In the genomic region with DNA sequence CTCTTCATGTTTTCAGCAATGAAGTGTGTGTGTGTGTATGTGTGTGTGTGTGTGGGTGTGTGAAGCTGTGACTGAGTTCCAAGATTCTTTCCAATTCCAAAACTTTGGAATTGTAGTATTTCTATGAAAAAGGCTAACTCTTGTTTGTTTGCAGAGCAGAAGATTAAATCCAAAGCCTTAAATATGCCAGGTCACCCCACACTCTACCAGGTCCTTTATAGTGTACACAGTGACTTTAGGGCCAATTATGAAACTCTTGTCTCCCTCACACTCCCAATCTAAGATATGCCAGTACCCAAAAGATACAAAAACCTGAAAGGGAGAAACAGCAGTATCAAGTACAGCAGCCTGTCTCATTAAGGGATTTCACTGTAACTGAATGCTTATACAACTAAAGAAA, we compare ENCODE assay signal across 24 mouse cellular contexts. TPM values are rescaled to one million over a fixed set of nuclear protein-coding genes. Genes with fewer than 3 reads are reported as not detected.
DNase-seq lines count a peak whose midpoint lies in the region; ATAC-seq lines count a peak whose summit lies in the region.
"Had no signal": no experiment of that assay in that cellular context is flagged by ENCODE, and none has a peak within 500 bp of the region (broad histone marks: within the 10 kb centered on the region; RNA-seq: fewer than 3 reads in every experiment).

No protein-coding gene starts in this region.

- H3K9me3 ChIP-seq in heart, embryonic 12.5 days (replicated peaks): no peaks in the 10 kb centered on the region
- H3K9me3 ChIP-seq in heart, embryonic 10.5 days: no peaks in the 10 kb centered on the region
- H3K9me3 ChIP-seq in hindbrain, embryonic 13.5 days: no peaks in the 10 kb centered on the region
- H3K9me3 ChIP-seq in hindbrain, embryonic 10.5 days: no peaks in the 10 kb centered on the region
- H3K9me3 ChIP-seq in midbrain, embryonic 16.5 days (replicated peaks; ENCODE audit: control insufficient read depth, low read length, poor library complexity, severe bottlenecking): no peaks in the 10 kb centered on the region
- no peaks in the 10 kb centered on the region for H3K9me3 ChIP-seq in midbrain, embryonic 11.5 days (ENCODE audit: control insufficient read depth, low read length)
- H3K9me3 ChIP-seq in neural tube, embryonic 15.5 days (replicated peaks): no peaks in the 10 kb centered on the region
- H3K9me3 ChIP-seq: forebrain, embryonic 10.5 days; liver, embryonic 15.5 days; lung, embryonic 15.5 days; midbrain, embryonic 10.5 days; stomach, embryonic 15.5 days had no signal

- no peak for DNase-seq in heart, embryonic 10.5 days (ENCODE audit: low spot score)
- DNase-seq in hindbrain, embryonic 10.5 days (ENCODE audit: low spot score): no peak
- no peak for DNase-seq in midbrain, embryonic 11.5 days (ENCODE audit: low spot score, missing footprints)
- DNase-seq in cerebellum, adult 11 months: no peak
- DNase-seq: adrenal gland, adult 2 months; cerebellum, adult 11-12 months; cerebellum, postnatal 10 days; kidney, adult 18-20 months; kidney, postnatal 4 days; right cerebral cortex, adult 18-20 months; right cerebral cortex, postnatal 4 days; thymus, postnatal 25 days had no signal

- 0 out of 2 replicates have a peak overlapping the region, but pooled peaks have one; percentile 30 for H3K9ac ChIP-seq in heart, embryonic 12.5 days
- H3K9ac ChIP-seq in hindbrain, embryonic 13.5 days: no peak overlapping the region
- no peak overlapping the region for H3K9ac ChIP-seq in midbrain, embryonic 16.5 days (ENCODE audit: low read depth, low read length)
- no peak overlapping the region for H3K9ac ChIP-seq in midbrain, embryonic 11.5 days (ENCODE audit: low read length)
- H3K9ac ChIP-seq in neural tube, embryonic 15.5 days (replicated peaks): no peak overlapping the region
- H3K9ac ChIP-seq: liver, embryonic 15.5 days; lung, embryonic 15.5 days; stomach, embryonic 15.5 days had no signal

- peaks cover 2% of the 10 kb centered on the region; the same call in 1 of the 2 replicates for H3K36me3 ChIP-seq in heart, embryonic 12.5 days
- no peaks in the 10 kb centered on the region for H3K36me3 ChIP-seq in heart, embryonic 10.5 days
- H3K36me3 ChIP-seq in hindbrain, embryonic 13.5 days: no peaks in the 10 kb centered on the region
- peaks cover 3% of the 10 kb centered on the region; the same call in 1 of the 2 replicates for H3K36me3 ChIP-seq in hindbrain, embryonic 10.5 days
- no peaks in the 10 kb centered on the region for H3K36me3 ChIP-seq in midbrain, embryonic 16.5 days (ENCODE audit: control insufficient read depth, insufficient read depth, low read length)
- no peaks in the 10 kb centered on the region for H3K36me3 ChIP-seq in midbrain, embryonic 11.5 days (ENCODE audit: control insufficient read depth, insufficient read depth, low read length)
- no peaks in the 10 kb centered on the region for H3K36me3 ChIP-seq in neural tube, embryonic 15.5 days
- H3K36me3 ChIP-seq: liver, embryonic 15.5 days; lung, embryonic 15.5 days; stomach, embryonic 15.5 days had no signal

- peak overlapping the region; percentile 68 for H3K27ac ChIP-seq in heart, embryonic 12.5 days (ENCODE audit: poor library complexity, severe bottlenecking)
- no peak overlapping the region for H3K27ac ChIP-seq in heart, embryonic 10.5 days
- peak overlapping the region; percentile 55; the same call in 1 of the 2 replicates for H3K27ac ChIP-seq in hindbrain, embryonic 13.5 days
- no peak overlapping the region for H3K27ac ChIP-seq in hindbrain, embryonic 10.5 days
- 0 out of 2 replicates have a peak overlapping the region, but pooled peaks have one; percentile 22 for H3K27ac ChIP-seq in midbrain, embryonic 16.5 days (ENCODE audit: low read length)
- no peak overlapping the region for H3K27ac ChIP-seq in midbrain, embryonic 11.5 days (ENCODE audit: low read depth, low read length)
- H3K27ac ChIP-seq in neural tube, embryonic 15.5 days (replicated peaks): 0 out of 2 replicates have a peak overlapping the region, but pooled peaks have one; percentile 28
- H3K27ac ChIP-seq: forebrain, embryonic 10.5 days; left cerebral cortex, adult 2 months; liver, embryonic 15.5 days; lung, embryonic 15.5 days; macrophage; midbrain, embryonic 10.5 days; stomach, embryonic 15.5 days had no signal

- H3K4me1 ChIP-seq in heart, embryonic 12.5 days (replicated peaks): peaks cover 12% of the 10 kb centered on the region
- H3K4me1 ChIP-seq in heart, embryonic 10.5 days: peaks cover 7% of the 10 kb centered on the region; the same call in 1 of the 2 replicates
- peaks cover 7% of the 10 kb centered on the region for H3K4me1 ChIP-seq in hindbrain, embryonic 13.5 days (replicated peaks)
- peaks cover under 1% of the 10 kb centered on the region for H3K4me1 ChIP-seq in hindbrain, embryonic 10.5 days (replicated peaks)
- peaks cover 5% of the 10 kb centered on the region for H3K4me1 ChIP-seq in midbrain, embryonic 16.5 days (ENCODE audit: control insufficient read depth, insufficient read depth, low read length)
- peaks cover under 1% of the 10 kb centered on the region for H3K4me1 ChIP-seq in midbrain, embryonic 11.5 days (ENCODE audit: control insufficient read depth, insufficient read depth, low read length)
- H3K4me1 ChIP-seq in neural tube, embryonic 15.5 days: peaks cover 6% of the 10 kb centered on the region

- no peaks in the 10 kb centered on the region for H3K27me3 ChIP-seq in heart, embryonic 12.5 days (replicated peaks)
- no peaks in the 10 kb centered on the region for H3K27me3 ChIP-seq in heart, embryonic 10.5 days (ENCODE audit: insufficient read depth, poor library complexity, severe bottlenecking)
- H3K27me3 ChIP-seq in hindbrain, embryonic 13.5 days: no peaks in the 10 kb centered on the region
- H3K27me3 ChIP-seq in hindbrain, embryonic 10.5 days (ENCODE audit: insufficient read depth, poor library complexity, severe bottlenecking): no peaks in the 10 kb centered on the region
- H3K27me3 ChIP-seq in midbrain, embryonic 16.5 days (ENCODE audit: control insufficient read depth, insufficient read depth, low read depth, low read length): no peaks in the 10 kb centered on the region
- no peaks in the 10 kb centered on the region for H3K27me3 ChIP-seq in midbrain, embryonic 11.5 days (ENCODE audit: control insufficient read depth, insufficient read depth, low read length)
- H3K27me3 ChIP-seq in neural tube, embryonic 15.5 days (replicated peaks): no peaks in the 10 kb centered on the region
- H3K27me3 ChIP-seq: liver, embryonic 15.5 days; lung, embryonic 15.5 days; stomach, embryonic 15.5 days had no signal

- H3K4me3 ChIP-seq in heart, embryonic 12.5 days: no peak overlapping the region
- H3K4me3 ChIP-seq in heart, embryonic 10.5 days: no peak overlapping the region
- no peak overlapping the region for H3K4me3 ChIP-seq in hindbrain, embryonic 13.5 days
- H3K4me3 ChIP-seq in hindbrain, embryonic 10.5 days: no peak overlapping the region
- no peak overlapping the region for H3K4me3 ChIP-seq in midbrain, embryonic 16.5 days (ENCODE audit: low read depth, low read length)
- no peak overlapping the region for H3K4me3 ChIP-seq in midbrain, embryonic 11.5 days (ENCODE audit: low read depth, low read length)
- no peak overlapping the region for H3K4me3 ChIP-seq in neural tube, embryonic 15.5 days (replicated peaks)
- H3K4me3 ChIP-seq: forebrain, embryonic 10.5 days; left cerebral cortex, adult 2 months; liver, embryonic 15.5 days; lung, embryonic 15.5 days; midbrain, embryonic 10.5 days; stomach, embryonic 15.5 days had no signal

- peak overlapping the region; percentile 21; the same call in 1 of the 2 replicates for H3K4me2 ChIP-seq in heart, embryonic 12.5 days
- peak overlapping the region; percentile 17; the same call in 1 of the 2 replicates for H3K4me2 ChIP-seq in hindbrain, embryonic 13.5 days
- 0 out of 2 replicates have a peak overlapping the region, but pooled peaks have one; percentile 19 for H3K4me2 ChIP-seq in midbrain, embryonic 16.5 days (ENCODE audit: low read length)
- H3K4me2 ChIP-seq in midbrain, embryonic 11.5 days: no peak overlapping the region
- peak overlapping the region; percentile 9; the same call in 1 of the 2 replicates for H3K4me2 ChIP-seq in neural tube, embryonic 15.5 days
- H3K4me2 ChIP-seq: liver, embryonic 15.5 days; lung, embryonic 15.5 days; stomach, embryonic 15.5 days had no signal

- no peak for ATAC-seq in heart, embryonic 12.5 days (ENCODE audit: insufficient number of reproducible peaks, low FRiP score)
- no peak for ATAC-seq in hindbrain, embryonic 13.5 days (ENCODE audit: low FRiP score)
- ATAC-seq in midbrain, embryonic 16.5 days: no peak
- ATAC-seq in midbrain, embryonic 11.5 days (ENCODE audit: low FRiP score): no peak
- no peak for ATAC-seq in neural tube, embryonic 15.5 days (ENCODE audit: low FRiP score)
- ATAC-seq: inflammation-experienced regulatory T-cells, adult 6 months had no signal

RNA-seq across cellular contexts. Expression of gene Qk, which starts 15.7 kb away (rescaled TPM):
- polyA plus RNA-seq in heart, embryonic 12.5 days (2016; fragmentation: Nextera tagmentation; extraction: Ambion mirVana): 41.5 and 44.9 TPM in 2 replicates
- polyA plus RNA-seq in heart, embryonic 10.5 days (2016; fragmentation: Nextera tagmentation; extraction: Ambion mirVana): 39.3 and 44.5 TPM in 2 replicates
- polyA plus RNA-seq in hindbrain, embryonic 13.5 days (2015; fragmentation: Nextera tagmentation; extraction: Ambion mirVana): 47.6 and 52.5 TPM in 2 replicates
- polyA plus RNA-seq in hindbrain, embryonic 10.5 days (2016; fragmentation: Nextera tagmentation; extraction: Ambion mirVana): 34.6 and 41.4 TPM in 2 replicates
- polyA plus RNA-seq in midbrain, embryonic 16.5 days (2015; fragmentation: Nextera tagmentation; extraction: Ambion mirVana): 36.7 and 41.2 TPM in 2 replicates
- polyA plus RNA-seq in midbrain, embryonic 11.5 days (2014; fragmentation: Nextera tagmentation; extraction: Ambion mirVana): 63.2 and 73.7 TPM in 2 replicates
- 38.9 and 44.0 TPM in 2 replicates for polyA plus RNA-seq in neural tube, embryonic 15.5 days (2015; fragmentation: Nextera tagmentation; extraction: Ambion mirVana)

Comparison
In these comparisons a context has a peak if more than half of its experiments do, and no peak if none do; other contexts are left out.
1. H3K27ac ChIP-seq: peak in heart, embryonic 12.5 days (single experiment), hindbrain, embryonic 13.5 days (single experiment), midbrain, embryonic 16.5 days (single experiment) and neural tube, embryonic 15.5 days (single experiment); none in heart, embryonic 10.5 days (single experiment), hindbrain, embryonic 10.5 days (single experiment) and midbrain, embryonic 11.5 days (single experiment).